Mouse (Mus musculus) layer of hippocampus, adult 9-11 months (tissue): ENCODE measurements around the gene Snx4.

Experiments
- DNase-seq: peaks from one replicate; pipeline ENCODE4 v3.0.0; 2022

Snx4 gene

DNA sequence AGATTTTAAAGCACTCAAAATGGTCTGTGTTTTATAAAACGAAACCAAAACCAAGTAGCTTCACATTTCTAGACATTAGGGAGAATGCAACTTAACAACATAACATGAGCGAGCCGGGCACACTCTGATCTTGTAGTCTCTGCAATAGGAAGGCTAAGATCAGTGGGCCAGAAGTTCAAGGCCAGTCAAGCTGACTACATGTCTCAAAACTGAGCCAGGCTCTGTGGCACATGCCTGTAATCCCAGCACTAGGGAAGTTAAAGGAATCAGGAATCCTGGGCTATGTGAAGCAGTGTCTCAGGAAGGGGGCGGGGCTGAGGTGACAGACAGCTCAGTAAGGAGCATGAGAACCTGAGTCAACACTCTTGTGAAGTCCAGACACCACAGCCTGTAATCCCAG lies 93.6 kb downstream of the Snx4 start:
- DNase-seq: no peak

DNA sequence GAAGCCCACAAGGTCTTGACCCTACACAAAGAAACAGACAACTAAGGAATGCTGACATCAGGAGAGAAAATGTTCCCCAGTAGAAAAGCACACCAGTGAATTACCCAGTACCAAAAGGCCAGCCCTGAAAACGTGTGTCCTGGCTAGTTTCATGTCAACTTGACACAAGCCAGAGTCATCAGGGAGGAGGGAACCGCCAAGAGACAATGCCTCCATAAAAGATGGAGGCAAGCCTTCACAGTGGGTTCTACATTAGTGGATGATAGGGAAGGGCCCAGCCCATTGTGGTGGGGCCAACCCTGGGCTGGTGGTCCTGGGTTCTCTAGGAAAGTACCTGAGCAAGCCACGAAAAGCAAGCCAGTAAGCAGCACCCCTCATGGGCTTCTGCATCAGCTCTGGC lies 95.1 kb downstream of the Snx4 start:
- no peak for DNase-seq

DNA sequence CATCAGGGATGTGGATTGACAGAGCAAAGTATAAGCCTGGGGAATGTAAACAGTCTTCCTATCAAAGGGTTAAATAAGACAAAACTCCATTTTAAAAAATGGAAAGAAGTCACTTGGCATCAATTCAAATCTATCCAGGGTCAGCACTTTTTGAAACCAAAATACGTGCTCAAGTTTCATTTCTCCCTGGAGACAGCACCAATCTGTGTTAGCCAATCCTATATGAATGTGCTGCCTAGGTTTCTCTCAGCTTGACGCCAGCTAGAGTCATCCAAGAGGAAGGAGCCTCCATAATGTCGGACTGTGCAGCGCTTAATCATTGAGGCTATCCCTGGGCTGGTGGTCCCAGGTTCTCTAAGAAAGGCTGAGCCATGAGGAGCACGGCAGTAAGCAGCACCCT lies 95.9 kb downstream of the Snx4 start:
- DNase-seq: no peak
